Mouse (Mus musculus) layer of hippocampus, adult 9-10 months (tissue): ENCODE results near the gene Gm20388.

Experiments used
- DNase-seq: peaks from one replicate; pipeline ENCODE4 v3.0.0; 2022; ENCODE audit warnings: low spot score

Gm20388 gene

DNA sequence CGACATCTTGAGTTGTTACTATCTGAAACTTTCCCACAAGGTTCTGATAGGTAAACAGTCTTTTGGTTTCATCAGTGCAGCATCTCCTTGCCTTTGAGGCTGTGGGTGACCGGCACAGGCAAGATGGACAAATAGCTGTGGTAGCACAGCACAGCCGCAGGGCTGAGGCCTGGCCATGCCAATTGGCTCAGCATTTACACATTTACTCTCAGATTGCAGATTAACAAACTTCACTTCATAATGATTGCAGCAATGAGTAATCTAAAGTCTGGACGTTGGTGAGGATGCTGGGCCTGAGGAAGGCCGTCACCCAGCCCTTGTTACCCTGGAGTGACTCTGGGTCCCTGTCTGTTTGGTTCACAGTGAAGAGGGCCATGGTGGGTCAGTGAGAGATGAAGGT, 4332.3 kb downstream of the Gm20388 start:
- DNase-seq = no peak

DNA sequence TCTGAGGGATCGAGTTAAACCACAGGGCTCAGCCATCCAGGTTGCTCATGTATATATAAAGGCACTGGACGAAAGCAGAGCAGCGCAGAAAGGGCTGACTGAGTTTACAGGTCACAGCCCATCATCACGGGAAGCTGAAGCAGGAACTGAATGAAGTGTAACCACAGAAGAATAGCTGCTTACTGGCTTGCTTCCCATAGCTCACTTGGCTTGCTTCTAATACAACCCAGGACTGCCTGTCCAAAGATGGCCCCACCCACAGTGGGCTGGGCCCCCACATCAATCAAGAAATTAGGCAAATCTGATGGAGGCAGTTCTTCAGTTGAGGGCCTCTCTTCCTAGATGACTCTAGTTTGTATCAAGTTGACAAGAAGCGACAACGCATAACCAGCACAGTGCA, 4336.9 kb downstream of the Gm20388 start:
- no peak for DNase-seq

DNA sequence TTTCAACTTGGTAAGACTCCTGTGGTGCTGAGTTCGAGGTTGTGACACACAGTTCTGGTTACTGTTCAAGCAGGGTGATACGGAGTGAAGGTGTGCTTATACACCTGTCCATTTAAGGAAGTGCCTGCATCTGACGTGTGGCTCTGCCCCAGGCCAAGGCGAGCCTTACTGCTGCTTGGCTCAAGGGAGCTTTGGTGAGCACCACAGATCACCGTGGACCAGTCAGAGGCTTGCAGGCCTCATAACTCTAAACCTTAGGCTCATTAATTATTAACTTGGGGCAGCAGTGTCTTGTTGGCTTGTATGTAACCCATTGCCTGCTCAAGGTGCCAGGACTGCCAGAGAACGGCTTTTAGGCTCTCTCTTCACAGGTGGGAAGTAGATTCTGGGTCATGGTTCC, 4338.0 kb downstream of the Gm20388 start:
- DNase-seq = no peak

DNA sequence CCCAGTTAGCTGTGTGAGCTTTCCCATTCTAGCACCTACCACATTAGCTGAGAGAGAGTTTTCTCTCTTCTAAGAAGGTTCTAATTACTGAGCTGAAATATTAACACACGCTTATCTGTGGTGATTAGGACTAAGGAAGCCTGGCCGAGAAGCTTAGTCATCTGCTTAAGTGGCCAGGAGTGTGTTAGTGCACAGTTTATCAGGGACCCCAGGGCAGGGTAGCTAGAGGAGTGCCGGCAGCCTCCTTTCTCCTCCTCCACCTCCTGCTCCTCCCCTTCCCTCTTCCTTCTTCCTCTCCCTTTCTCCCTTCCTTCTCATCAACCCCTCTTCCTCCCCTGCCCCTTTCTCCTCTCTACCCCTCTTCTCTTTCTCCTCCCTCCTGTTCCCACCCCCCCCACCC, 4339.6 kb downstream of the Gm20388 start:
- DNase-seq = no peak

DNA sequence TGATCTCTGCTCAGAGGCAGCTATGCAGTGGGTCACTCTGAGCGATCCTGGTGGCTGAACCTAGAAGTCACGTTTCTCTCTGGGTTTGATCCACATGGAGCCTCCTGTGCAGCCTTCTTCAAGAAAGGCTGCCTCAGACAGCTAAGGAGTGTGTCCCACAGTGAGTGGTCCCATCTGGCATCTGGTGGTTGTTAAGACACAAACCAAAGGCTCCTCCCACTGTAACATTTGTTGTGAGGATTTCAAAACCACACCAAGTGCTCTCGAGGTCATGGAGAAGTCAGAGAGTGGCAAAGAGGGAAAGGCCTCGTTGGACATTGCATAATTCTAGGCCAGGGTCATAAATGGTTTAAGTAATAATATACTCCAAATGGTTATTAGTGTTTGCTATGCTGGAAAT, 4340.1 kb downstream of the Gm20388 start:
- no peak for DNase-seq

DNA sequence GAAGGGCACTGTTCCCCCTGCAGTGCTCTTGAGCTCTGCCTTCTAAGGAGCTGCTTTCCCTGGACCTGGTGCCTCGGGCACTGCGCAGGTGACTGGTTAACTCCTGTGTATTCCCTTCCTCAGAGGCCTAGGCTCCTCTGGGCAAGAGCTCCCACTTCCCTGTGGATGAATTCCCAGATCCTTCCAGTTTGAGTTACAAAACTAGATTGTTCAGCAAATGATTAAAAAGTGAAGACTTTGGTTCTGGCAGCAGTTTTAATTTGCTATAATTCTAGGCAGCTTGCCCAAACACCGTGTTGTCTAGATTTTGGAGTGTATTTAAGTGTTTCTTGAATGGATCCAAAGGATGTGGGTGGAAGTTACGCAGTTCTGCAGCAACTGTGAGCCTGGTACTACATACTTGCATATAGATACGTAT, 4341.9 kb downstream of the Gm20388 start:
- DNase-seq = peak; percentile 56

DNA sequence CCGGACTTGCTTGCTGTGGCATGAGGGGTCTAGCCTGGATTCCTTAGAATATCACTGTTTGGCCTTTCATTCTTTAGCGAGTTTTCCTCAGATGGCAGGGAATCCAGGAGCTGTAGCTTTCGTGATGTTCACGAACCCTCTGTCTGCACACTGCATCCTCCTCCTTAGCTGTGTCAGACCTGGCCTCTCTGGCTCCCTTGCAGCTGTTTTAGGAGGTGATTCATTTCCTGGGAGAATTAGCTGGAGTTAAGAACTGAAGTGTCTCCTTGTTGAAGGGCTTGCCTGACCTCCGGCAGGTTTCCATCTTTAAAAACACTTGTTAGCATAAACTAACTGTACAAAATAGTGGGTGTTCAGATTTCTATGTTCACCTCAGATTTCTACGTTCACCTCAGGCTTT, 4343.3 kb downstream of the Gm20388 start:
- DNase-seq = no peak

DNA sequence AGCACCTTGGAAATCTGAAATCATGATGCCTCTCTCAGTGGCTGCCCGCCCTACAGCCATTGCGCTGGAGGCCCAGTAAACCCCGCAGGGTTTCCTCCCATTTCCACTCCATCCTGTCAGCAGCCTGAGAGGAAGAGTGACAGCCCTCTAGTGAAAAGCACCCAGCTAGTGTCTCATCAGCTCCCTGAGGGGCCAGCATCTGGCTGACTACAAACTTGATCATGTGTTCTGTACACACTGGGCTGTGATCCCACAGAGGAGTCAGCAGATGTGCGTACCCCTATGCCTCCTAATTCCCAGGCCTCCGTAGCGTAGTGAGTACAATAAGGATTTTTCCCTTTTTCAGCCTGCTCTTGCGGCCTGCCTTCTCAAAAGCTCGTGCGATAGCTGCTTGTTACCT, 4346.2 kb downstream of the Gm20388 start:
- no peak for DNase-seq

DNA sequence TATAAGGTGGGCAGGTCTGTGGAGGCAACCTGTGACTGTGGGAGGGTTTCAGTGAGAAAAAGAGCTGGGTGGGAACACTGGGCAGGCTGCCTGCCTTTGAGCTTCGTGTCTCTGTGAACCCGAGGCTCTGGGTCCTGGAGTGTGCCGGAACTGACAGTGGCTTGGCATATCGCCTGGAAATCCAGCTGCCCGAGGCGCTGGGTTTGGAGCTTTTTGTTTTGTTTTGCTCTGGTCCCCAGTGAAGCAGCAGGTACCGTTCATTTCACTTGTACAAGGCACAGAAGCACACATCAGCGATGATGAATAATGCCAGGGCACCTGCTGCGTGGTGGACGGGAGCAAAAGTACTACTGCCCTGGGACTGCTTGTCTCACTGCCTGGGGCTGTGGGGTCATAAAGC, 4346.7 kb downstream of the Gm20388 start:
- no peak for DNase-seq

DNA sequence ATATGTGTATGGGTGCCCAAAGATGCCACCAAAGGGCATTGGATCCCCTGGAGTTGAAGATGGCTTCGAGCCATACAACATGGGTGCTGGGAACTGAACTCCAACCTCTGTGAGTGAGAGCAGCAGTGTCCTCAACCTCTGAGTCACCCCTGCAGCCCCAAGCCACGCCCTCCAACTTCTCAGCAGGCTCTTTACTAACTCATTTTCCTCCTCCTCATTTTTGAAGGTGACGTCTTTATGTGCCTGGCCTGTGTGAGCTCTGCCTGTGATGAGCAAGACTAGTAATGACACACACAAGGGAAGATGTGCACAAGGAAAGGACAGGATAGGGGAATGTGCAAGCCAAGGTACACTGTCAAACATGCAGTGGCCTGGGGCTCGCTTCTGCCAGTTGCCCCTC, 4348.5 kb downstream of the Gm20388 start:
- DNase-seq = no peak

DNA sequence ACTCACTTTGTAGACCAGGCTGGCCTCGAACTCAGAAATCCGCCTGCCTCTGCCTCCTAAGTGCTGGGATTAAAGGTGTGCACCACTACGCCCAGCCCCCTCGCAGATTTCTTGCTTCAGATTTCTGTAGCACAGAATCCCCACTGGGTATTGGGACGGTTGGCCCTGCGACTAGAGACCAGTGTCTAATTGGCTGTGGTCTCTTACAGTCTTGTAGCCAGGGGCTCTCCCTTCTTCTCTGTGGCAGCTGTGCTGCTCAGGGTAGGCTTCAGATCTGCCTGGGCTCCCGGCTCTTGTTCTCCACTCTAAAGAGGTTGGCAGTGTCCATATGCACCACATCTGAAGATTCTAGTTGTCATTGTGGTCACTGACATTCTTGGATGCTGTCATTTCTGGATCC, 4349.3 kb downstream of the Gm20388 start:
- DNase-seq = no peak

DNA sequence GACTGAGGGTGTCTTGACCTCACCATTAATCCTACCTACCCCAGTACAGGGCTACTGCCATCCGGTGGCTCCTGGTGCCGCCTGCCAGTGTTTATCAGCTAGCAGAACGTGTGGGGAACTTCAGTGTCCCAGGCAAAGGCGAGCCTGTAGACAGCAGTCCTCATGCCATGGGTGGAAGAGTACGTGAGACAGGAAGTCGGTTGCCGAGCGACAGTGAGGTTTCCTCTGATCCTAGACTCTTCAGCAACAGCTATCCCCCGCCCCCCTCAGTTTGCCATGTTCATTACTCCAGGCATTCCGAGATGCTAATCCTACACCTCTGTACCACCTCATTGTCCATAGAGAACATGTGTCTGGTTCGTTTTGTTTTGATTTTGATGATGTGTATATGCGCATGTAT, 4349.7 kb downstream of the Gm20388 start:
- DNase-seq = no peak

DNA sequence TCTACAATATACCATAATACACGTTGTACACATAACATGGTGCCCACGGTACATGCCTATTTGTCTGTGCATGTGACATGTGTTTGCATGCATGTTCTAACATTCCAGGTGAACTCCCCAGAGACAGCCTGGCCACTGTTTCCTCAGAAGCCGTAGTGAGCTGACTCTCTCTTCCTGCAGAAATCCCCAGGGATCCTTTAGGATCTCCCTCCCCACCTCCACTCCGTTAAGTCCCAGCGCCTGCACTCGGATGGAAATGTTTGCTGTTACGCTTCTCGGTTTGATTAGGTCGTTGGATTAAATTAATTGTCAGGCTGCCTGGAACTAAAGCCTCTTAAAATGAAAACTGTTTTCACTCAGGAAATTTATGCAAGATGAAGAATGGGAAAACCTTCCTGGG, 4352.4 kb downstream of the Gm20388 start:
- DNase-seq = no peak

DNA sequence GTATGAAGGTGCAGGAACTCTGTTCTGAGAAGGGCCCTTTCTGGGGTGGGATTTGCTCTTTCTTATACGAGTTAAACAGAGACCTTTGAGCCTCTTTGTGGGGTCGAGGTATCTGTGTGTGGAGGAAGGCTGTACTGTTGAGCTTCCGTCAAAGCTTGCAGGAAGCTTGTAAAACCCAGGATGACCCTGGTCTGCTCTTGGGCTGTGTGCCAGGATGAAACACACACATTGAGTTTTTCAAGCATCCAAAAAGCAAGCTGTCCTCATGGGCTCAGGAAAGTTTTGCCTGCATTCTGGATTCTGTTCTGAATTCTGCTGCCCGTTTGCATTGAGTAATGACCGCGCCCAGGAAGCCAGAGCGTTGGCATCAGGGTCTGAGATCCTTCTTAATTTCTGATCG, 4353.4 kb downstream of the Gm20388 start:
- no peak for DNase-seq

DNA sequence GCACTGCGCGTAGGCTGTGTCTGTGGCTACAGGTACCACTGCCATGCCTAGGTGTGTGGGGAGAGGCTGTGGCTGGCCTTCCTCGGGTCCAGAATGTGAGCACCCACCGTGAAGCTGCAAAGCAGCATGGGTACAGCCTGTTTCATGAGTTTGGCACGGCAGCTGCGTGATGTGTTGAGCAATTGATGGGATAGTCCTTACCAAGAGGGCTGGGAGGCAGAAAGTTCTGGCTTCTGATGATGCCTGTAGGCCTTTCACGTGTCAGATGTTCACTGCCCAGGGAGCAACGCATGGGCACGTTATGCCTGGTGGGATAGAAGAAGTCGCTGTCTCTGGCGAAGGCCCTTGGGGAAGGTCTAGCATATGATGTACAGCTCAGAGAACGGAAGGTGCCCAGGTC, 4354.0 kb downstream of the Gm20388 start:
- DNase-seq = no peak

DNA sequence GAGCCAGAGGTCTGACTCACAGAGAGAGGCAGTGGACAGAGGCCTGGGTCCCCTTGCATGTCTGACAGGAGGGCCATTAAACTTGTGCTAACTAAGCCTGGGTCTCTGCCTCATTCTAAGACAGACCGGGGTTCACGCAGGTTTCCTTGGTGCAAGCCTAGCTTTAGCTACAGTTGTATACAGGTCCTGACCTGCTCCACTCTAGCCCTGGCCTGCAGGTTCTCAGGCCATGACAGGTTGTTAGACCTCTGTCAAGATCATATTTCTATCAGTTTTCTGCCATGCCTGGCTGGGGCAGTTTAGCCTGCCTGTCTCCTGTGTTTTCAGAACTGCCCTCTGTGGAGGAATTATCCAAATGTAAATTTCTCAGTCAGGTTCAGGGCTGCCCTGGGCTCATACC, 4354.5 kb downstream of the Gm20388 start:
- DNase-seq = no peak

DNA sequence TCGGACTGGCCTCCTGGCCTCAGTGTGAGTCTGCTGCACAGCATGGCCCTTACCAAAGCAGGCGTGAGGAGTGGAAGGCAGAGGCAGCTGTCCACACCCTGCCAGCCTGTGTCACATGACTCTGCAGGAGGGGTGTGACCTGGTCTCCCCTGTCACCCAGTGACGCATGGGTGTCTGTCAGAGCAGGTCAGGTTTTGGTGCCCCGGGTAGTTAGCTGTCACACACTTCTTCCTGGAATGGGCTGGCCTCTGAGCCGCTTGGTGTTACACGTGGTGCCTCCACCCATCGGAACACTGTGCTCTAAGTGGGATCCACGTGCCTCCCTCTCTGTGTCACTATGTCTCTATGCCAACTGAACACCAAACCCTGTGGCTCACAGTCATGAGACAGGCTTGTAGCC, 4355.2 kb downstream of the Gm20388 start:
- no peak for DNase-seq

DNA sequence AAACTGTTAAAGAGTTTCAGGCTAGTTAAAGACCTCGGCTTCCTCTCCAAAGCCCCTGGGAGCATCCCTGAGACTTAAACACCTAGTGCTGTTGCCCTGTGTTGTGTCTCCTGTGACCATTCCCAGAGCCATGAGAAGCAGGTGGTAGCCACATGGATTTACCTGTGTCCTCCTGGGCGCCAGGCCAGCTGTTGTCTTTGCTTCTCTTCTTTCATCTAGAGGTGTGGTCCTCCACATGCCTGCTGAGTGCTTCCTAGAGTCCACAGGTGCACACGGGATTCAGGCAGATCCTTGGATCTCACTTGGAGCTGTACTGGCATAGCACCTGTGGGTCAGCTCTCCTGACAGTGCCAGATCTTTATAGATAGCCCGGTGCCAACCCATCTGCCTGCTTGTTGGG, 4356.6 kb downstream of the Gm20388 start:
- no peak for DNase-seq

DNA sequence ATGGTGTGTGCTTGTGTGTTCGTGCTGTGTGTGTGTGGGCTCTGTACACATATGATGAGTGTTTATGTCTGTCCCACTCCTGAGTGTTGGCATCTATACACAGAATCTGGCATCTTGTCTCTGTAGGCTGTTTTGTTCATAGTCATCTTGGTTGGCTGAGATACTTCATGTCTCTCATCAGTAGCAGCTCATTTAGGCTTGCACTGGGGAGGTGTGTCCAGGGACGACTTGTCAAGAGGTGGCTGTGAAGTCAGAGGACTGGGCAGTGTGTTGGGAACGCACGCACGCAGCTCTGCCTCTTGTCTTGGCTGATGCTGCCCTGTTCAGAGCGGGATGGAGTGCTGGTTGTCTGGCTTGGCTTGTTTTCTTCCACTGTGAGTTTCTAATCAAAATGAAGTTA, 4359.9 kb downstream of the Gm20388 start:
- no peak for DNase-seq

DNA sequence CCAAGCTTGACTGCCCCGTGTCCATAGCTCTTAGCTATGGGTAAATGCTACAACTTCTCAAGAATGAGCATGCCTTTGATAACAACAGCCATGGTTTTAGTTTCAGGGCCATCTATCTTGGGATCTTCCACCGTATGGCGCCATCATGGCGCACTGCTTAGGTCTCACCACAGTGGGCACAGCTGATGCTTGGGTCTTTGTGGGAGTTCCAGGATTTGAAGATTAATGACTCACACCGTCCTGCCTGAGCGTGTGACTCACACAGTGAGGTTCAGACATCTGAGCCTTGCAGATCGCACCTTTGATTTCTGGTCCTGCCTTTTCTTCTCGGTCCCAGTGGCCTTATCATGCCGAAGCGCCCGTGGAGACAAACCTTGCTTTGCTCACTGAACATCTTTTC, 4360.3 kb downstream of the Gm20388 start:
- no peak for DNase-seq

DNA sequence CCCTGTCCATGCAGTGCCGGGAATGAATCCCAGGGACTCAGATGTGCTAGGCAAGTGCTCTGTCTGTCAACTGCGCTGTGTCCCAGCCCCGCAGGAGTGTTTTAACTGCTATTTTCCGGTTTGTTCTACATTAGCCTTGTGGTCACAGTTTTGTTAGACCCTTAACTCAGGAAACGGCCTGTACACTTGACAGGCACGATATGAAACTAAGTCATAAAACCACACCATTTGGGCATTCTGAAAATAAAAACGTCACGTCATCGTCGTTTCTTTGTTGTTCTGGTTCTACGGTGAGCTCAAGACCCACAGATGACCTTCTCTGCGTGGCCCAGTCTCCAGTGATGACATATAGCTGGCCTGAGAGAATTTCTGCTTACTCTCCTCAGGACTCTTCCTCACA, 4360.9 kb downstream of the Gm20388 start:
- no peak for DNase-seq

DNA sequence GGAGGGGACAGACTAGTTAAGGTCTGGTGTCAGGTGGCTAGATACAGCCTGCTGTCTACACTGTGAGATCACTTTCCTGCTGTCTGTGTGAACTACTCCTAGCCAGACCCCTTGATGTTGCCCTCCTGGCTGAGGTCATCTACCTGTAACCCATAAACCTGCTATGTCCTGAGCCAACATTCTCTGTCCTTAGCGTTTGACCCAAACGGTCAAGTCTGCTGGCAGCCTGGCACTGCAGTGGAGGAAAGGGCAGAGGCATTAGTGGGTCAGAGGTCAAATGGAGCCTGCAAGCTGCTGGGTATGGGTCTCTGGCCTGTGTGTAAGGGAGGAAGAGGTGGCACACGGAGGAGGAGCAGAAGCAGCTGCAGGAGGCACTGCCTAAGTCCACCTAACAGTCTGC, 4362.2 kb downstream of the Gm20388 start:
- DNase-seq = no peak

DNA sequence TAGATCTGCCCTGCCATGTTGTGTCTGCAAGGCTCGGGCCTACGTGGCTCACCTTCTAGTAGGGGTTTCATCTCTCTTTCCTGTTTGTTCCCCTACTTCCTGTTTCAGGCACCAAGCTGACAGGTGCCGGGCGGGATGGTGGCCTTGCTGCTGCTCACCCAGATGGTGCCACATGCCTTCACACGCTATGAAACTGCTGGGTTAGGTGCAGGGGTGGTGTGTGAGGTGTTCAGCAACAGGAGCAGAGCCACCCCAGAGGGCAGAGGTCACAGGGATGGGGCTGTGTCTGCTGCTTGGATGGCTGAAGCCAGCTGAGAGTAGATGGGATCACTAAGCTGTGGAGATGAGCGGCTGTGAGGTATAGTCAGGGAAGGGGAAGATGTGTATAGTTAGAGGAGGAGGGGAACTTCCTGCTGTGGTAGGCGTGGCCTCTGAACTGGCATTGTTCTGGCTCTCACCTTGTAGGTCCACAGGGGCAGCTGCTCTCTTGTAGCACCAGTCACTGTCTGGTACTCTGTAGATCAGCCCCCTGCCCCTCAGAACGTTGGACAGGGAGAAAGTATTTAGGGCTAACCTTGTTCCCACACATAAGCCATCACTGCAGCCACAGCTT, 4363.1 kb downstream of the Gm20388 start:
- DNase-seq = no peak

DNA sequence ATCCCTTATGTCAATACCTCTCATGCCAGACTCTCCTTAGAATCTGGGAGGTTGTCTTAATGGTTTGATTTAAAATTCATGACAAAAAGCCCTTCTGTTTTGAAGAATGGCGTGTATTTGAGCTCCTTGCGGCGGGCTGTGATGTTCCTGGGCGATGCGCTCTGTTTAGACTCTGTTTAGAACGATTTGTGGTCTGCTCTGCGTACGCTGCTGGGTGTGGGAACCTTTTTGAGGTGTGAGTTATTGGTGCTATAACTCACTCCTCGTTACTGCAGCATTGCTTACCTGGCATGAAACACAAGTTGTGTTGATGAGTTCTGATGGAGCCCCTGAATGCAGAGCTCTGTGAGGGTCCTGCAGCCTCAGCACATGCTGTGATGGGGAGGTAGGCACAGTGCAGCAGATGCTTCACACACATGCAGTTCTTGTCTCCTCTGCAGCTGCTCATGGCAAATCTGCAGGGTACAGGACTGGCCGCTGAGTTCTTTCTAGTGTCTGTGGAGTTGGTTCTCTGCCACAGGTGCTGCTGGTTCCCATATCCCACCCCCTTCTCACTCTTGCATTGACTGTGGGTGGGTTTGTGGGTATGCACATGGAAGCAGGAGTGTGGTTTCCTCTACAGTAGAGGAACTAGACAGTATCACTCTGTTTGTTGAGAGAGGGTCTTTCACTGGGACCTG, 4363.9 kb downstream of the Gm20388 start:
- DNase-seq = no peak
